Mouse (Mus musculus) stomach, postnatal 0 days (tissue): ENCODE results near the gene Taf1c.
A peak's percentile ranks its signal among the peaks of the same experiment; 100 is the strongest.

Experiments
- CTCF ChIP-seq: IDR thresholded peaks from 2 replicates; pipeline ENCODE4 v1.5.1; 2016; ENCODE audit warnings: antibody characterized with exemption, low read depth, mild to moderate bottlenecking, moderate library complexity
- EP300 ChIP-seq: optimal IDR thresholded peaks from 2 replicates; pipeline ENCODE3; 2016; ENCODE audit warnings: antibody characterized with exemption

GRCm38 (mm10) chr8:119646197-119646596 is 41.2 kb upstream of the Taf1c start:
- peak; percentile 45 for TF ChIP-seq CTCF
- no peak for TF ChIP-seq EP300
